Mouse (Mus musculus) MEL (cell line): ENCODE results near the gene Ssc5d. TPM values are rescaled to one million over a fixed set of nuclear protein-coding genes. Genes with fewer than 3 reads are reported as not detected.

Experiments used
- DNase-seq: peaks from one replicate; pipeline ENCODE4 v3.0.0; 2011; ENCODE audit warnings: low read depth, low spot score
- H3K27ac ChIP-seq: 2 replicates; pipeline ENCODE4 v1.5.1; 2012; ENCODE audit warnings: low read depth, mild to moderate bottlenecking, control low read depth, low read length, moderate library complexity; ENCODE audit not compliant: control insufficient read depth
- H3K27me3 ChIP-seq, 2 experiments: fragments of 150-350 bp in 1 of 2; sonication (generic) in 1 of 2; 2 replicates each; pipeline ENCODE4 v1.6.1; 2012; ENCODE audit warnings: low read length in 2 of 2, mild to moderate bottlenecking in 2 of 2, improper control_type of control experiment in 1 of 2, moderate library complexity in 1 of 2; ENCODE audit not compliant: insufficient read depth in 2 of 2, control insufficient read depth in 1 of 2
- H3K36me3 ChIP-seq, 2 experiments: 2 replicates each; pipeline ENCODE4 v1.6.1; 2012 to 2014; ENCODE audit warnings: low read length in 2 of 2, improper control_type of control experiment in 1 of 2, inconsistent platforms in 1 of 2, mild to moderate bottlenecking in 1 of 2; ENCODE audit not compliant: insufficient read depth in 2 of 2, control insufficient read depth in 1 of 2
- H3K4me1 ChIP-seq, 2 experiments: fragments of 150-350 bp in 1 of 2; sonication (generic) in 1 of 2; 2 replicates each; pipeline ENCODE4 v1.6.1; 2012; ENCODE audit warnings: low read length in 2 of 2, improper control_type of control experiment in 1 of 2, mild to moderate bottlenecking in 1 of 2; ENCODE audit not compliant: insufficient read depth in 2 of 2, control insufficient read depth in 1 of 2
- H3K4me3 ChIP-seq, 2 experiments: fragments of 150-350 bp in 1 of 2; sonication (generic) in 1 of 2; 2 replicates each; pipeline ENCODE4 v1.5.1; 2012; ENCODE audit warnings: low read depth in 2 of 2, low read length in 2 of 2, mild to moderate bottlenecking in 2 of 2, moderate library complexity in 2 of 2, control low read depth in 1 of 2, improper control_type of control experiment in 1 of 2; ENCODE audit not compliant: control insufficient read depth in 1 of 2, insufficient read depth in 1 of 2
- H3K79me2 ChIP-seq: 2 replicates; pipeline ENCODE4 v1.6.1; 2012; ENCODE audit warnings: mild to moderate bottlenecking, low read length, moderate library complexity; ENCODE audit not compliant: control insufficient read depth, poor library complexity, insufficient read depth
- H3K9ac ChIP-seq: 2 replicates; pipeline ENCODE4 v1.6.1; 2012; ENCODE audit warnings: low read depth, mild to moderate bottlenecking, control low read depth, low read length, moderate library complexity; ENCODE audit not compliant: control insufficient read depth, poor library complexity, severe bottlenecking
- H3K9me3 ChIP-seq: fragments of 150-350 bp; sonication (generic); replicated peaks from 2 replicates; pipeline ENCODE4 v1.6.1; 2012; ENCODE audit warnings: mild to moderate bottlenecking, low read length, improper control_type of control experiment, moderate library complexity; ENCODE audit not compliant: insufficient read depth
- BHLHE40 ChIP-seq: IDR thresholded peaks from 2 replicates; pipeline ENCODE4 v1.6.1; 2012; ENCODE audit warnings: low read depth, mild to moderate bottlenecking, inconsistent platforms, low read length, improper control_type of control experiment, borderline replicate concordance
- E2F4 ChIP-seq: IDR thresholded peaks from 2 replicates; pipeline ENCODE4 v1.6.1; 2011; ENCODE audit warnings: low read depth, low read length, improper control_type of control experiment, borderline replicate concordance
- EP300 ChIP-seq, 2 experiments: IDR thresholded peaks; 2 replicates each; pipeline ENCODE4 v1.6.1; 2011; ENCODE audit warnings: improper control_type of control experiment in 2 of 2, low read length in 2 of 2, low read depth in 1 of 2, mild to moderate bottlenecking in 1 of 2
- GABPA ChIP-seq: IDR thresholded peaks from 2 replicates; pipeline ENCODE4 v1.6.1; 2012; ENCODE audit warnings: low read depth, mild to moderate bottlenecking, inconsistent platforms, low read length, improper control_type of control experiment, moderate library complexity
- HCFC1 ChIP-seq: IDR thresholded peaks from 2 replicates; pipeline ENCODE4 v1.6.1; 2012; ENCODE audit warnings: low read depth, mild to moderate bottlenecking, inconsistent platforms, low read length, improper control_type of control experiment, moderate library complexity
- JUND ChIP-seq: IDR thresholded peaks from 2 replicates; pipeline ENCODE4 v1.6.1; 2011; ENCODE audit warnings: low read depth, mild to moderate bottlenecking, improper control_type of control experiment, low read length
- MAFK ChIP-seq: IDR thresholded peaks from 2 replicates; pipeline ENCODE4 v1.6.1; 2011; ENCODE audit warnings: low read depth, mild to moderate bottlenecking, low read length, improper control_type of control experiment, borderline replicate concordance
- MAX ChIP-seq: IDR thresholded peaks from 2 replicates; pipeline ENCODE4 v1.6.1; 2011; ENCODE audit warnings: low read length, improper control_type of control experiment
- MXI1 ChIP-seq: IDR thresholded peaks from 2 replicates; pipeline ENCODE4 v1.6.1; 2011; ENCODE audit warnings: mild to moderate bottlenecking, low read depth, low read length, improper control_type of control experiment
- MYC ChIP-seq: IDR thresholded peaks from 2 replicates; pipeline ENCODE4 v1.6.1; 2011; ENCODE audit warnings: low read depth, mild to moderate bottlenecking, low read length, improper control_type of control experiment, moderate library complexity
- RAD21 ChIP-seq: IDR thresholded peaks from 2 replicates; pipeline ENCODE4 v1.6.1; 2011; ENCODE audit warnings: mild to moderate bottlenecking, low read depth, low read length, improper control_type of control experiment
- TAL1 ChIP-seq: IDR thresholded peaks from 2 replicates; pipeline ENCODE4 v1.6.1; 2012; ENCODE audit warnings: mild to moderate bottlenecking, inconsistent platforms, low read length, moderate library complexity, mixed read lengths
- TCF12 ChIP-seq: IDR thresholded peaks from 2 replicates; pipeline ENCODE4 v1.6.1; 2014; ENCODE audit warnings: low read depth, mild to moderate bottlenecking, inconsistent platforms, low read length, improper control_type of control experiment, moderate library complexity
- UBTF ChIP-seq: IDR thresholded peaks from 2 replicates; pipeline ENCODE4 v1.6.1; 2012; ENCODE audit warnings: low read depth, mild to moderate bottlenecking, inconsistent platforms, low read length, improper control_type of control experiment, moderate library complexity, borderline replicate concordance; ENCODE audit not compliant: insufficient read depth
- USF1 ChIP-seq: IDR thresholded peaks from 2 replicates; pipeline ENCODE4 v1.6.1; 2014; ENCODE audit warnings: low read depth, mild to moderate bottlenecking, inconsistent platforms, low read length, improper control_type of control experiment, moderate library complexity
- ZC3H11A ChIP-seq: IDR thresholded peaks from 2 replicates; pipeline ENCODE4 v1.6.1; 2012; ENCODE audit warnings: low read depth, mild to moderate bottlenecking, inconsistent platforms, low read length, improper control_type of control experiment
- ZMIZ1 ChIP-seq: IDR thresholded peaks from 2 replicates; pipeline ENCODE4 v1.6.1; 2012; ENCODE audit warnings: low read depth, mild to moderate bottlenecking, inconsistent platforms, low read length, improper control_type of control experiment, moderate library complexity
- polyA plus RNA-seq, 2 experiments: library from polyadenylated mRNA; stranded (reverse) in 1 of 2; unstranded in 1 of 2; fragments of >175 nt in 1 of 2; fragments of >200 nt in 1 of 2; gene quantifications; 2 replicates each; pipeline versions ENCODE4 v1.2.1 to v1.2.4; 2012; ENCODE audit warnings: low replicate concordance in 2 of 2, low read depth in 1 of 2; ENCODE audit not compliant: insufficient read length in 2 of 2, insufficient read depth in 1 of 2, missing spikeins in 1 of 2
- total RNA-seq: library from RNA; depleted of rRNA; stranded (reverse); fragments of 300-350 nt; gene quantifications from 2 replicates; pipeline ENCODE4 v1.2.3, GENCODE M21; 2012

The Ssc5d gene
- total and polyA plus RNA-seq, 3 experiments = 0.04 to 0.17 TPM; not detected in 1

DNA sequence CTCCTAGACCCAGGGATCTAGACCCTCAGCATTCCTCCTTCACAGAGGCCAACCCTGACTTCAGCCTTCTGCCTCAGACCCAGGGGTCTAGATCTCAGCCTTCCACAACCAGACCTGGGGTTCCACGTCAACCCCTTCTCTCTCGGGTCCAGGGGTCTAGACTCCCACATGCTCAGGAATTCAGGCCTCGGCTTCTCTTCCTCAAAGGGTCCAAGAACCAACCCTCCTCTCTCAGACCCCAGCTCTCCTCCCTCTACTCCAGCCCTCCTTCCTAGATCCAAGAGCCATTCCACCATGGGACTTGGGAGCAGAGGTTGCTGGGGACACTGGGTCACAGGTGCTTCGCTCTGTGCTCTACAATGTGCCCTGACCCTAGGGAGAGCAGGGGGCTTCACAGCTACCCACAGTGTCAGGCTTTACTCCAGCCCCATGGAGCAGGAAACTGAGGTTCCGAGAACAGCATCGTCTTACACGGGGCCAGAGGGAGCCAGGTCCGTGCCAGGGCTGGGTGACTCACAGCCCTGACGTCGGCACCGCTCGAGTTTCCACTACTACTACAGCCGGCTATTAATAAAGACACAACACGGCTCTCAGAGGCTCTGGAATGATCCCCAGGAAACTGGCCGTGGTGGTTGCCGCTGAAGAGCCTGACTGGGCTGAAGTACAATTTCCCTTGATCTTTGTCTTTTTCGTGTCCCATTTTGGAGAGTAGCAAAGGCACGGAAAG, 46.9 kb downstream of the Ssc5d start:
- no peak for DNase-seq
- Histone ChIP-seq H3K4me1 (peaks cover 0 to 9% of the 10 kb centered on the region in 2 experiments; a peak in 1 of 4 replicates), H3K79me2 (no peaks in the 10 kb centered on the region), H3K9ac (no peak overlapping the region), H3K36me3 (no peaks in the 10 kb centered on the region), H3K27ac (no peak overlapping the region), H3K27me3 (no peaks in the 10 kb centered on the region), H3K9me3 (no peaks in the 10 kb centered on the region), H3K4me3 (no peak overlapping the region)
- TF ChIP-seq TAL1 (no peak), MAFK (no peak), MAX (no peak), EP300 (IDR thresholded peaks at IDR 0.05; ENCODE audit: low read depth in 1 of 2, low read length in 2 of 2) (no peak), JUND (no peak), RAD21 (no peak), TCF12 (no peak), HCFC1 (no peak), USF1 (no peak), BHLHE40 (no peak), E2F4 (no peak), ZC3H11A (no peak), MYC (no peak), UBTF (no peak), ZMIZ1 (no peak)

DNA sequence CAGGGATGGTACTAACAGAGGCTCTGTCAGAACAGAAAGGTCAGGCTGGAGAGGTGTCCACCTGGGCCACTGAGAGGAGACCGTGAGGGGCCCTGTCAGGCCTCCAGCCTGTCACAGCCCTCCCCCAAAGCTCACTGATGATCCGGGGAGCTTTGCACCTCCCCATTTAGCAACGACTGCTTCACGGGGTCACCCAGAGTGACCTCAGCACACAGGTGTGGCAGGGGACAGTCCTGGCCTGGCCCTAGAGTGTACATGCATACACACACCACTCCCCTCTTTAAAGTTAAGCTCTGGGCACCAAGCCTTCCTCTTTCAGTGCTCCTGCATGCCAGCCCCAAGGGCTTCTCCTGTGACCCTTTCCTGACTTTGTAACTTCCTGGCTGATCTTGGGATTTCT, 49.9 kb downstream of the Ssc5d start:
- Histone ChIP-seq H3K36me3 (no peaks in the 10 kb centered on the region), H3K27me3 (no peaks in the 10 kb centered on the region), H3K4me1 (peaks cover 0 to 9% of the 10 kb centered on the region in 2 experiments; a peak in 1 of 4 replicates), H3K9me3 (no peaks in the 10 kb centered on the region), H3K9ac (no peak overlapping the region), H3K27ac (no peak overlapping the region)
- no peak for TF ChIP-seq MXI1
- TF ChIP-seq GABPA = no peak
- TF ChIP-seq, all 39 proteins: peak for 0
- Histone ChIP-seq H3K4me3 (no peak overlapping the region), H3K79me2 (no peaks in the 10 kb centered on the region)
- no peak for DNase-seq
